Mouse (Mus musculus) testis, adult 2 months (tissue): Measurements from ENCODE around the gene Phf21a.

Experiments
- CTCF ChIP-seq: fragments of 200-500 bp; IDR thresholded peaks from 2 replicates; pipeline ENCODE4 v1.5.1; 2012; ENCODE audit warnings: low read depth, mild to moderate bottlenecking, inconsistent platforms, low read length, moderate library complexity; ENCODE audit not compliant: control insufficient read depth, insufficient read depth, insufficient replicate concordance
- POLR2A ChIP-seq: fragments of 200-500 bp; IDR thresholded peaks from 2 replicates; pipeline ENCODE4 v1.6.1; 2012; ENCODE audit warnings: low read depth, mild to moderate bottlenecking, inconsistent platforms, low read length, moderate library complexity; ENCODE audit not compliant: control insufficient read depth

DNA sequence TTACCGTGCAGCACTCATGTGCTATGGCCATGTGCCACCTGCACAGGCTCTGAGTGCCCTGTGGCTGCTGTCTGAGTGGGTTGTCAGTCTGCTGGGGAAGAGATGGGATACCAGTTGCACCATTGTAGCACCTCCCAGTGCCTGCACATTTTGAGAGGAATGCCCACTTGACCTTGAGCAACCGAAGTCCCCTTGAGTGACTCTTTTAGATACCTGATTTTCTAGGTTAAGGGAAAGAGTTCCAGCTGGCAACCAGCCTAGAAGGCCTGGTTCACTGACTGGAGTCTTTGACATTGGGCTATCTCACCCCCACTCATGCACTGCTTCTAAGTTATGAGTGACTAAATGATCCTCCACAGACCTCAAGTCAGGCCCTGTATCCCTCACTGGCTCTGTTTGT lies 266.4 kb downstream of the Phf21a start:
- no peak for TF ChIP-seq CTCF
- TF ChIP-seq POLR2A = no peak
